Mouse (Mus musculus): Measurements from ENCODE around the gene Fgfr2.

Gene Fgfr2

DNA sequence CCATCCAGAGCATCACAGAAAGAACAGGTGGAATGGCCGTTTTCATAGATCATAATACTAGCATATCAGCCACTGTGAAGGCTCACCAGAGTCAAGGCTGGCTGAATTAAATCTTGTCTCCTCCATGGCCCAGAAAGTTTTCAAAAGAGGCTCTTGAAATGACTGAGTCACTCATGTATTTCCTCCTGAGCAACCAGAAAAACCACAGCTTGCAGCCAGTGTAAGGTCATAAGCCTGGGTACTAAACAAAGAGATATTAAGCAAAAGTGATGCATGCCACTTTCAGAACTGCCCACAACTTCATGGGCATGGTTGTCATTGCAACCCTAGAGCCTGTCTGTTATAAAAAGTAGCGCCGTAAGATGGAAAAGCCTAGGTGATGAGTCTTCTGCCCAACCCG lies 694.8 kb downstream of the Fgfr2 start:
- in situ Hi-C loops (cut with MseI, MboI): no loop called here

GRCm38 (mm10) chr7:132426069-132426468 lies 697.1 kb downstream of the Fgfr2 start:
- in situ Hi-C loops (cut with MseI, MboI): no loop called here

- in situ Hi-C loops (cut with MseI, MboI): no loop called here
These were observed 697.7 kb downstream of the Fgfr2 start for GRCm38 (mm10) chr7:132425364-132425999.

DNA sequence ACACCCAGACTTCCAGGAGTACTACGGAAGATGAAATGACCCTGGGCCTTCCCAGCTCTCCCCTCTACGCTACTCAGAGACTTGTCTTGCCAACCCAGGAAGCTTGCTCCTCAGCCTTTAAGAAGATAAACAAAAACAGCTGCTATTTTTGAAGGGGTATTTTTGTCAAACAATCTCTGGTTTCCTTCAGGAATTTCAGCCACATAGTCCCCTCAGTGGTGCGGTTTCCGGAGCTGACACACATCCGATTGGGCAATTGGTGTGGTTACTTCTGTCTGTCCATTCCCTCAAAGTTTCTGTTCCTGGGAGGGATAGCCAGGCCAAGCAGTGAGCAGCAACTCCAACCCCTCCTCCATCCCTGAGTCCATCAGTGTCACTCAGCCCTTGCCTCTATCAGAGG lies 699.6 kb downstream of the Fgfr2 start:
- in situ Hi-C loops (cut with MseI, MboI): no loop called here

- in situ Hi-C loops (cut with MseI, MboI): no loop called here
These were observed 703.5 kb downstream of the Fgfr2 start for GRCm38 (mm10) chr7:132419378-132420255.

DNA sequence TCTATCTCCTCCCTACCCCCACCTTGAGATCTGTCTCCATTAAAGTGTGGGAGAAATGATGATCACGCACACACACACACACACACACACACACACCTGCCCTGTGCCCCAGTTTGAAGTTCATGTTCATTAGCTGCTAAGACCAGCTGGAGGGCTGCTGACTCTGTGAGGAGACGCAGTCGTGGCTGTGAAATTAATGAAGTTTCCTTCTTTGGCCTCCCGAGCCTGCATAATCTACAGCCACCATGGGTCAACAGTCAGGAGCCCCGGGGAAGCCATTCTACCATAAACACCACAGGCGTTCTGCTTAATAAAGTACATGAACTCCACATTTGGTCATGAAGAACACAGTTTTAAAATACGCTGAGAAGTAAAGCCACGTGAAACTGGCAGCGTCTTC lies 706.3 kb downstream of the Fgfr2 start:
- in situ Hi-C loops (cut with MseI, MboI): no loop called here

- in situ Hi-C loops (cut with MseI, MboI): no loop called here
These were observed 707.3 kb downstream of the Fgfr2 start for GRCm38 (mm10) chr7:132415866-132416265.

- in situ Hi-C loops (cut with MseI, MboI): no loop called here
These were observed 710.6 kb downstream of the Fgfr2 start for GRCm38 (mm10) chr7:132412520-132412919.

- in situ Hi-C loops (cut with MseI, MboI): no loop called here
These were observed 711.4 kb downstream of the Fgfr2 start for GRCm38 (mm10) chr7:132411708-132412107.

DNA sequence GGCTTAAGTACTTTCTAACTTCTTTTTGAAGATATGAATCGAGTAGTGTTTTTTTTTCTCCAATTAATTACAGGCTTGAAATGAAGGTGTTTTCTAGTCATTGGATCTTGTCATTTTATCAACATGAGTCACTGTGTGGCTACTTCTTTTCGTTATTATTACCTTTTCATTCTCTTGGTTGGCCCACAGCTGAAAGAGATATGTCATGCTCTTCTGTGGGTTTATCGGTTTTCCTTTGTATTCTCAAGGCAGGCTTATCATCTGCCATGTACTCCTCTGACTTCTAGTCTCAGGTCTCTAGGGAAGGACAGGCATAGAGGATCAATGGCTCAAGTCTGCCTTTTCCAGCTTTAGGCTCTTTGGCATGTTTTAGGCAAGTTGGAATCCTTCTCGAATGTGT lies 712.2 kb downstream of the Fgfr2 start:
- in situ Hi-C loops (cut with MseI, MboI): no loop called here

DNA sequence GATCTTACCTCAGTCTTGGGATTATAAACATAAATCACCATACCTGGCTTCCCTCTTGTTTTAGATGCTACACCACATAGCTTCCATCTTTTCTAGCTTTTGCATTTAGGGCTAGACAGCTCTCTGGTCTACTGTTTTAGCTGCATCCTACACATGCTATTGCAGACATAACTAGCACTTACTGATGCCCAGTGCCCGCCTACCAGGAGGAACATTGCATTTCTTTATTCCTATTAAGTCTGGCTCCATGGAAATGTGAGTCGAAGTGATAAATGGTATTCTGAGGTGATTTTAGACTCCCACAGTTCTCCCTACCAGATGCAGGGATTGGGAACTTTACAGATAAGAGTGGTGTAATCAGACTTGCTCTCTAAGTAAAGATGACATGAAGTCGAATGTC lies 713.3 kb downstream of the Fgfr2 start:
- in situ Hi-C loops (cut with MseI, MboI): no loop called here

DNA sequence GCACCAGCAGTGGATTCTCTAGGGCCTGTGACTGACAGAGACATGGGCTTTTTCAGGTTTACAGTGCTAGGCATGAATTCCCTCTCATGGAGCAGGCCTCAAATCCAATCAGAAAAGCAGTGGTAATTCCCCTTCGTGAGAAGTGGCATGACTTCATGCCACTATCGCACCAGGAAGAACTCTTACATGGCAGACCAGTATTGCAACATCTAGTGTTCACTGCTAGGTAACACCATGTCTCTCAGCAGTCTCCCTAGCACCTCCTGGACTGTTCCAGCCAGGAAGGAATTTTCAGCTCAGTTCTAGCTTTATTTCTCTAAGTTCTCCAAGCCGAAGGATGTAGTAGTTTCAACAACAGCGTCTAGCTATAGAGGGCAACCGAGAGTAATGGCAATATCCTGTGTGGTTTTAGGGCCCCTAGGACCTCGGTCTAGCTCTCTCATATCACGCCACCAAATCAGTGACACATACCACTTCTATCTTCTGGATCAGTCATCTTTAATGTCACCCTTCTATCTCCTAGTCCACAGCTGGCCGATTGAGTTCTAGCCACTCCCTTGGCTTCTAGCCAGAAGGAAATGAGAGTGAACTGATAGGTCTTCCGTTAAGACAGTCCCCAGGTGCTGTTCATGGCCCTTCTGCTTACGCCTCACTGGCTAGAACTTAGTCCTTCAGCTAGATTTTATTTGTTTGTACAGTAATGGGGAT lies 720.6 kb downstream of the Fgfr2 start:
- in situ Hi-C loops (cut with MseI, MboI): no loop called here

DNA sequence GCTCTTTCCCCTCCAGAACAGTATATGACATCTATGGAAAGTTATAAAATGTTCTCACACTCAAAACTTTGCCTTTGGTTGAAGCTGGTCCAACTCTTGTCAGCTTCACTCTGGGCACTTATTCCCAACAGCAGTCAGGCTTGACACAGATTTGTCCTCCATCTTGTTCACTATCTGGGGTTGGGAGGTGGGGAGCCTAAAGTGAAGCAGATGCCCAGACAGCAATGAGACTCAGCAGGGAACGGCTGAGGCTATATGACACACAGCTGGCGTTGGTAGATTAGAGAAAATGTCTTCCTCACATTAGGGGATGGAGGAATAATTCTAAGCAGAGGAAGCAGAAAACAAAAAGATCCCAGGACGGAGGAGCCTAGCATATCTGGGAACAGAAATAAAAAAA lies 724.7 kb downstream of the Fgfr2 start:
- in situ Hi-C loops (cut with MseI, MboI): no loop called here

GRCm38 (mm10) chr7:132396661-132397322 lies 726.4 kb downstream of the Fgfr2 start:
- in situ Hi-C loops (cut with MseI, MboI): no loop called here

GRCm38 (mm10) chr7:132393582-132394175 lies 729.5 kb downstream of the Fgfr2 start:
- in situ Hi-C loops (cut with MseI, MboI): no loop called here

- in situ Hi-C loops (cut with MseI, MboI): no loop called here
These were observed 730.1 kb downstream of the Fgfr2 start for GRCm38 (mm10) chr7:132393014-132393406.

DNA sequence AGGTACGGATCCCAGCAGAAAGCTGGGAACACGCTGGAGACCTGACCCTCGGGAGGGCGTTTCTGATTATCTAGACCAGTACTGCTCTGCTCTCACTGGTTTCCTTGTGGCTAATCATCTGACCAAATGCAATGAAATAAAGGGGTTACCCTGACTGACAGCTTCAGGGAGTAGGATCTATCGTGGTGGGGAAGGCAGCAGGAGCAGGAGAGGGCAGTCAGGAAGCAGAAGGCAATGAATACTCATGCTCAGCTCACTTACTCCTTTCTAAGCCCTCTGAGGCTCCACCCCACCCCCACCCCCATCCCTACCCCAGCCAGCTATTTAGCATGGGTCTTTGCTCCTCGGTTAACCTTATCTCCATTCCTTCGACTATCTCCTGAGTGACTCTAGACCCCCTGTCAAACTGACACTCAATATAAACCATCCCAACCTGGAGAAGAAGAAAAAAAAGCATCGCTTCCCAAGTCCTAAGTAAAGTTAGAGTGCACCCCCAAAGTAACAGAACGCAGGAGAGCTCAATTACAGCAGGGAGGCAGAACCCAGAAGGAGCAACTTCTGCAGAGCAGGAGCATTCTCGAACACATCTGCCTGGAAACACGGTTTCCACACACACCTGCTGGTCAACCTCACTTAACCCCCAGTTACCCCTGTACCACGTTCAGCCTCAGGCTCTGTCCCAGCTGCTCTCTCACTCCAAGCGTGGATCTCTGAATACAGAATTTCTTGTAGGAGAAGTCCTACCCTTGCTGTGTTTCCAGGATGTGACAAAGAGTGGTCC lies 730.7 kb downstream of the Fgfr2 start:
- in situ Hi-C loops (cut with MseI, MboI): no loop called here

GRCm38 (mm10) chr7:132389473-132389872 lies 733.7 kb downstream of the Fgfr2 start:
- in situ Hi-C loops (cut with MseI, MboI): no loop called here

DNA sequence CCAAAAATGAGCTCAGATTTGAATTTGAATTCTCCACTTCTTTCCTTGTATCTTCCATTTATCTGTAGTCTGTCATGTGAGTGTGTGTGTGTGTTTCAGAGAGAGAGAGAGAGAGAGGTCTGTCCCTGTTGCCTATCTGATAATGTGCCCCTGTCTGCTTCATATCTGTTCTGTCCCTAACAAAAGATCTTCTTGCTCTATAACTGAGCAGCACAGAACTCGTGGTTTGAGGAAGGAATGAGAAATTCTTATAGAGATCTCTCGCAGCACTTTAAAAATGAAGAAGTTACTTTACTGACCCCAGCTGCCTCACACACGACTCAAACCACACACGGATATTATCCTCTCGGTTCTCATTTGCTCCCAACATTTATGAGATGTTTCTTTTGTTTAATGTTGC lies 735.6 kb downstream of the Fgfr2 start:
- in situ Hi-C loops (cut with MseI, MboI): no loop called here

GRCm38 (mm10) chr7:132386316-132386715 lies 736.8 kb downstream of the Fgfr2 start:
- in situ Hi-C loops (cut with MseI, MboI): no loop called here

Data from mouse trophoblast stem cell (cell line).